Mouse (Mus musculus) hindbrain, embryonic 10.5 days (tissue): ENCODE data around the gene Fbf1. TPM values are rescaled to one million over a fixed set of nuclear protein-coding genes. Genes with fewer than 3 reads are reported as not detected.

ENCODE experiments used
- DNase-seq: peaks from one replicate; pipeline ENCODE4 v3.0.0-alpha.2; 2017; ENCODE audit warnings: low spot score
- H3K27ac ChIP-seq: fragments of 300-500 bp; sonication (generic); 2 replicates; pipeline ENCODE4 v1.5.1; 2016; ENCODE audit warnings: mild to moderate bottlenecking, moderate library complexity
- H3K27me3 ChIP-seq: fragments of 300-500 bp; sonication (generic); 2 replicates; pipeline ENCODE4 v1.6.1; 2016; ENCODE audit warnings: mild to moderate bottlenecking; ENCODE audit not compliant: poor library complexity, insufficient read depth, severe bottlenecking
- H3K36me3 ChIP-seq: fragments of 300-500 bp; sonication (generic); 2 replicates; pipeline ENCODE4 v1.6.1; 2016; ENCODE audit warnings: mild to moderate bottlenecking, moderate library complexity
- H3K4me1 ChIP-seq: fragments of 300-500 bp; sonication (generic); replicated peaks from 2 replicates; pipeline ENCODE4 v1.6.1; 2016; ENCODE audit warnings: mild to moderate bottlenecking
- H3K4me3 ChIP-seq: fragments of 300-500 bp; sonication (generic); 2 replicates; pipeline ENCODE4 v1.5.1; 2016; ENCODE audit warnings: mild to moderate bottlenecking, moderate library complexity
- H3K9me3 ChIP-seq: fragments of 300-500 bp; sonication (generic); 2 replicates; pipeline ENCODE4 v1.6.1; 2016; ENCODE audit warnings: mild to moderate bottlenecking, moderate library complexity
- WGBS: fragments of 180-500 bp; shearing (Covaris S2); methylation state at CpG from one replicate; pipeline ENCODE4 v1.1.7; 2016; 5-methylcytosine and 5-hydroxymethylcytosine counted together
- polyA plus RNA-seq: library from polyadenylated mRNA; unstranded; fragments of >200 nt; fragmentation: Nextera tagmentation; extraction: Ambion mirVana; gene quantifications from 2 replicates; pipeline ENCODE4 v1.2.1, GENCODE M21; 2016

Fbf1 gene
- polyA plus RNA-seq, 1 experiment from 2014 or later: 62.8 TPM

GRCm38 (mm10) chr11:116108464-116109137, 59.4 kb downstream of the Fbf1 start:
- H3K4me3 ChIP-seq: peak overlapping the region; percentile 45
- peak; percentile 37 for DNase-seq
- 6% methylated on average over 23 of the region's 23 CpGs for WGBS

GRCm38 (mm10) chr11:116107777-116108285, 60.1 kb downstream of the Fbf1 start:
- Histone ChIP-seq H3K27ac (peak overlapping the region; percentile 16; the same call in 1 of the 2 replicates), H3K4me3 (peak overlapping the region; percentile 45; the same call in 1 of the 2 replicates), H3K27me3 (peaks cover 80% of the 10 kb centered on the region), H3K4me1 (peaks cover 72% of the 10 kb centered on the region), H3K9me3 (no peaks in the 10 kb centered on the region), H3K36me3 (no peaks in the 10 kb centered on the region)
- WGBS: 9% methylated on average over 19 of the region's 19 CpGs
- peak; percentile 19 for DNase-seq

More at GRCm38 (mm10) chr11:116108464-116109137, 59.4 kb downstream of the Fbf1 start:
- H3K36me3 ChIP-seq: no peaks in the 10 kb centered on the region
- no peaks in the 10 kb centered on the region for H3K9me3 ChIP-seq
- H3K27me3 ChIP-seq: peaks cover 80% of the 10 kb centered on the region
- no peak overlapping the region for H3K27ac ChIP-seq
- H3K4me1 ChIP-seq: peaks cover 65% of the 10 kb centered on the region

GRCm38 (mm10) chr11:116106963-116107776, 60.8 kb downstream of the Fbf1 start:
- peaks cover 78% of the 10 kb centered on the region for H3K27me3 ChIP-seq
- 18% methylated on average over 14 of the region's 14 CpGs for WGBS
- H3K4me3 ChIP-seq: peak overlapping the region; percentile 45; the same call in 1 of the 2 replicates
- H3K27ac ChIP-seq: peak overlapping the region; percentile 1; the same call in 1 of the 2 replicates
- H3K9me3 ChIP-seq: no peaks in the 10 kb centered on the region
- no peaks in the 10 kb centered on the region for H3K36me3 ChIP-seq
- DNase-seq: peak; percentile 25
- peaks cover 76% of the 10 kb centered on the region for H3K4me1 ChIP-seq

- Histone ChIP-seq H3K9me3 (no peaks in the 10 kb centered on the region), H3K27me3 (peaks cover 70% of the 10 kb centered on the region), H3K36me3 (no peaks in the 10 kb centered on the region), H3K4me3 (peak overlapping the region; percentile 35), H3K4me1 (peaks cover 84% of the 10 kb centered on the region), H3K27ac (peak overlapping the region; percentile 75)
- peak; percentile 52 for DNase-seq
- WGBS: 23% methylated on average over 32 of the region's 32 CpGs
These were observed 61.6 kb downstream of the Fbf1 start for GRCm38 (mm10) chr11:116106154-116106962.

- Histone ChIP-seq H3K4me3 (no peak overlapping the region), H3K27me3 (peaks cover 57% of the 10 kb centered on the region), H3K36me3 (no peaks in the 10 kb centered on the region), H3K4me1 (peaks cover 86% of the 10 kb centered on the region), H3K9me3 (no peaks in the 10 kb centered on the region), H3K27ac (no peak overlapping the region)
- WGBS: 89% methylated on average over 2 of the region's 2 CpGs
- no peak for DNase-seq
These were observed 62.9 kb downstream of the Fbf1 start for GRCm38 (mm10) chr11:116105065-116105464.

- 44% methylated on average over 14 of the region's 14 CpGs for WGBS
- H3K36me3 ChIP-seq: no peaks in the 10 kb centered on the region
- peak overlapping the region; percentile 9 for H3K4me3 ChIP-seq
- peak; percentile 76 for DNase-seq
- H3K27ac ChIP-seq: peak overlapping the region; percentile 81
- peaks cover 77% of the 10 kb centered on the region for H3K4me1 ChIP-seq
- no peaks in the 10 kb centered on the region for H3K9me3 ChIP-seq
- H3K27me3 ChIP-seq: peaks cover 51% of the 10 kb centered on the region
These were observed 63.8 kb downstream of the Fbf1 start for GRCm38 (mm10) chr11:116104006-116104646.

GRCm38 (mm10) chr11:116103572-116103971, 64.4 kb downstream of the Fbf1 start:
- H3K27ac ChIP-seq: peak overlapping the region; percentile 81
- H3K9me3 ChIP-seq: no peaks in the 10 kb centered on the region
- 78% methylated on average over 12 of the region's 12 CpGs for WGBS
- H3K4me3 ChIP-seq: peak overlapping the region; percentile 9
- no peak for DNase-seq
- H3K27me3 ChIP-seq: peaks cover 46% of the 10 kb centered on the region
- no peaks in the 10 kb centered on the region for H3K36me3 ChIP-seq
- peaks cover 73% of the 10 kb centered on the region for H3K4me1 ChIP-seq

- H3K4me1 ChIP-seq: peaks cover 64% of the 10 kb centered on the region
- 66% methylated on average over 3 of the region's 4 CpGs for WGBS
- no peak overlapping the region for H3K4me3 ChIP-seq
- DNase-seq: no peak
- no peaks in the 10 kb centered on the region for H3K36me3 ChIP-seq
- peak overlapping the region; percentile 83 for H3K27ac ChIP-seq
- no peaks in the 10 kb centered on the region for H3K9me3 ChIP-seq
- peaks cover 35% of the 10 kb centered on the region for H3K27me3 ChIP-seq
These were observed 65.5 kb downstream of the Fbf1 start for GRCm38 (mm10) chr11:116102472-116102871.

GRCm38 (mm10) chr11:116101931-116102381, 66.0 kb downstream of the Fbf1 start:
- no peak for DNase-seq
- H3K27ac ChIP-seq: peak overlapping the region; percentile 83
- peaks cover 30% of the 10 kb centered on the region for H3K27me3 ChIP-seq
- peaks cover 58% of the 10 kb centered on the region for H3K4me1 ChIP-seq
- H3K36me3 ChIP-seq: no peaks in the 10 kb centered on the region
- no peaks in the 10 kb centered on the region; the same call in 1 of the 2 replicates for H3K9me3 ChIP-seq
- peak overlapping the region; percentile 2; the same call in 1 of the 2 replicates for H3K4me3 ChIP-seq
- 46% methylated on average over 11 of the region's 11 CpGs for WGBS

GRCm38 (mm10) chr11:116100839-116101238, 67.1 kb downstream of the Fbf1 start:
- no peaks in the 10 kb centered on the region for H3K36me3 ChIP-seq
- no peak for DNase-seq
- peak overlapping the region; percentile 83 for H3K27ac ChIP-seq
- no peak overlapping the region for H3K4me3 ChIP-seq
- H3K9me3 ChIP-seq: peaks cover 4% of the 10 kb centered on the region
- H3K27me3 ChIP-seq: peaks cover 19% of the 10 kb centered on the region
- WGBS: 83% methylated on average over 7 of the region's 7 CpGs
- peaks cover 47% of the 10 kb centered on the region for H3K4me1 ChIP-seq

GRCm38 (mm10) chr11:116100385-116100784, 67.6 kb downstream of the Fbf1 start:
- H3K27me3 ChIP-seq: peaks cover 14% of the 10 kb centered on the region
- peak overlapping the region; percentile 83; the same call in 1 of the 2 replicates for H3K27ac ChIP-seq
- peaks cover 43% of the 10 kb centered on the region for H3K4me1 ChIP-seq
- WGBS: 86% methylated on average over 6 of the region's 6 CpGs
- peaks cover 4% of the 10 kb centered on the region for H3K9me3 ChIP-seq
- DNase-seq: no peak
- H3K4me3 ChIP-seq: no peak overlapping the region
- no peaks in the 10 kb centered on the region for H3K36me3 ChIP-seq

GRCm38 (mm10) chr11:116099462-116099861, 68.5 kb downstream of the Fbf1 start:
- no peak for DNase-seq
- H3K4me1 ChIP-seq: peaks cover 36% of the 10 kb centered on the region
- H3K27ac ChIP-seq: no peak overlapping the region

More at GRCm38 (mm10) chr11:116099462-116099861, 68.5 kb downstream of the Fbf1 start:
- H3K36me3 ChIP-seq: no peaks in the 10 kb centered on the region
- 0 out of 2 replicates have a peak, but pooled peaks cover 8% of the 10 kb centered on the region for H3K27me3 ChIP-seq
- H3K9me3 ChIP-seq: peaks cover 4% of the 10 kb centered on the region
- no peak overlapping the region for H3K4me3 ChIP-seq
- WGBS: 86% methylated on average over 6 of the region's 6 CpGs
